Mouse (Mus musculus): ENCODE measurements around the gene Gmfg. TPM values are rescaled to one million over a fixed set of nuclear protein-coding genes. Genes with fewer than 3 reads are reported as not detected.

Gmfg gene
- polyA plus RNA-seq (2017; shearing (Covaris generic)), result 477 TPM

GRCm38 (mm10) chr7:28436932-28437570 is at the start of gene Gmfg:
Gene Gmfg (plus strand): TSS chr7:28437447.

GRCm38 (mm10) chr7:28392429-28393271 is 44.6 kb upstream of the Gmfg start, which contains the start of the genes Med29 and Paf1:
Gene Med29 (minus strand): TSS chr7:28392708.
Gene Paf1 (plus strand): TSS chr7:28392951.

DNA sequence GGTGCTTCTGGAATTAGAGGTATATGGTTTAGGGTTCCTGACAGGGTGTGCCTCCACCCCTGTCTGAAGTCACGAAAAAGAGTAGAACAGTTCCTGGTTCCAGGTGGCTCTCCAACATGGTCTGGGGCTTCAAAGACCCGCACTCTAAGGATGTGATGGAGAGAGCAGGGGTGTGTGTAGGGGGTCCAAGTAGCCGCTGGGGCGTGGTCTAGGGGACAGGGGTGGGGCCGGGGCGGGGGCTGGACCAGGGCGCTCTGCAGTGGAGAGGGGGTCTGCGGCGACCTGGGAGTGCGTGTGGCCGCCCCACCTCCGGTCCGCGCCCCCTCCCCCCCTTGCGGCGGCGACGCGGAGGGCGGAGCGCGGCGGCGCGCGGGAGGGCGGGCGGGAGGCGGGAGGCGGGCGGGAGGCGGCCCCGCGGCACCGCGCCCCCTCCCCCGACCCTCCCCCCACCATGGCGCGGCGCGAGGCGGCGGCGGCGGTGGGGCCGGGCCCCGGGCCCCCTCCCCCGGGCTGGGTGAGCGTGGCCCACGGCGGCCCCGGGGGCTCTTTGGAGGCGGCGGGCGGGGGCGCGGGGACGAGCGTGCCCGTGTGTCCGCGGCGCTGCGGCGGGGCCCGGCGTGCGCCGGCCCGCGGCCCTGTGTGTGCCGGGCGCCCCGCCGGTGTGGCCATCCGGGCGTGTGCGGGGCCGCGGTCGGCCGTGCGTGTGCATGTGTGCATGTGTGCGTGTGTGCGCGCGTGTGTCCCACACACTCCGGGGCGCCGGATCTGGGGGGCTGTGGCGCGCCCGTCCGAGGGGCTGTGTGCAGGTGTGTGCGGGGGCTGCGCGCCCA is 14.5 kb downstream of the Gmfg start, which contains the start of gene Lrfn1:
TSS of gene Lrfn1 (plus strand) at position 450 of the 830 bp plus-strand sequence.

Other genes starting within 250 kb of the Gmfg start
- gene Eid2, start 169.6 kb upstream of the Gmfg start, polyA plus RNA-seq (2017; shearing (Covaris generic)), result 0.46 TPM
- gene Eid2b, start 159.7 kb upstream of the Gmfg start, polyA plus RNA-seq (2017; shearing (Covaris generic)), result 1.2 TPM
- gene Selenov, start 146.3 kb upstream of the Gmfg start, polyA plus RNA-seq (2017; shearing (Covaris generic)), result not detected
- not detected for gene Dll3, start 135.2 kb upstream of the Gmfg start, polyA plus RNA-seq (2017; shearing (Covaris generic))
- gene Timm50, start 125.4 kb upstream of the Gmfg start, polyA plus RNA-seq (2017; shearing (Covaris generic)), result 37.1 TPM
- gene Supt5, start 98.7 kb upstream of the Gmfg start, polyA plus RNA-seq (2017; shearing (Covaris generic)), result 218 TPM
- gene Rps16, start 86.8 kb upstream of the Gmfg start, polyA plus RNA-seq (2017; shearing (Covaris generic)), result 1,274 TPM
- gene Plekhg2, start 64.8 kb upstream of the Gmfg start, polyA plus RNA-seq (2017; shearing (Covaris generic)), result 101 TPM
- gene Zfp36, start 57.2 kb upstream of the Gmfg start, polyA plus RNA-seq (2017; shearing (Covaris generic)), result 289 TPM
- gene Med29, start 44.7 kb upstream of the Gmfg start, polyA plus RNA-seq (2017; shearing (Covaris generic)), result 33.4 TPM
- gene Paf1, start 44.5 kb upstream of the Gmfg start, polyA plus RNA-seq (2017; shearing (Covaris generic)), result 96.0 TPM
- gene Lrfn1, start 14.5 kb downstream of the Gmfg start, polyA plus RNA-seq (2017; shearing (Covaris generic)), result 0.11 TPM
- gene Ifnl2, start 73.0 kb downstream of the Gmfg start, polyA plus RNA-seq (2017; shearing (Covaris generic)), result not detected
- gene Ifnl3, start 85.4 kb downstream of the Gmfg start, polyA plus RNA-seq (2017; shearing (Covaris generic)), result not detected
- not detected for gene Sycn, start 103.4 kb downstream of the Gmfg start, polyA plus RNA-seq (2017; shearing (Covaris generic))
- not detected for gene Nccrp1, start 109.8 kb downstream of the Gmfg start, polyA plus RNA-seq (2017; shearing (Covaris generic))
- 4.4 TPM for gene Samd4b, start 160.7 kb downstream of the Gmfg start, polyA plus RNA-seq (2017; shearing (Covaris generic))
- 5.0 TPM for gene Pak4, start 160.7 kb downstream of the Gmfg start, polyA plus RNA-seq (2017; shearing (Covaris generic))
- not detected for gene Acp7, start 193.9 kb downstream of the Gmfg start, polyA plus RNA-seq (2017; shearing (Covaris generic))